ENCODE assay signal across 9 mouse cellular contexts in genomic region chr2:157078059-157078792, GRCm38 (mm10). TPM values are rescaled to one million over a fixed set of nuclear protein-coding genes. Genes with fewer than 3 reads are reported as not detected.
DNase-seq lines count a peak whose midpoint lies in the region; ATAC-seq and TF ChIP-seq lines count a peak whose summit lies in the region.
"Had no signal": no experiment of that assay in that cellular context is flagged by ENCODE, and none has a peak within 500 bp of the region (broad histone marks: within the 10 kb centered on the region; RNA-seq: fewer than 3 reads in every experiment).

No protein-coding gene starts in this region.

- H3K9me3 ChIP-seq in liver, embryonic 15.5 days (replicated peaks): no peaks in the 10 kb centered on the region
- no peaks in the 10 kb centered on the region for H3K9me3 ChIP-seq in stomach, postnatal 0 days (ENCODE audit: control insufficient read depth, low read length)

- H3K27ac ChIP-seq in liver, embryonic 15.5 days (replicated peaks): 0 out of 2 replicates have a peak overlapping the region, but pooled peaks have one; percentile 9
- peak overlapping the region; percentile 92 for H3K27ac ChIP-seq in stomach, postnatal 0 days (replicated peaks)

- H3K9ac ChIP-seq in liver, embryonic 15.5 days: peak overlapping the region; percentile 49
- H3K9ac ChIP-seq in stomach, postnatal 0 days (ENCODE audit: low read length): peak overlapping the region; percentile 86

- no peak for TF ChIP-seq EP300 in stomach, postnatal 0 days (optimal IDR thresholded peaks at IDR 0.05)

- peak; percentile 62 for DNase-seq in gastrocnemius, postnatal 10 days
- DNase-seq in gastrocnemius, adult 18-20 months (ENCODE audit: low spot score): no peak
- peak; percentile 59 to 68 for DNase-seq in cerebellum, postnatal 14 days
- DNase-seq in heart, postnatal 4 days: peak; percentile 47
- peak; percentile 35 for DNase-seq in stomach, postnatal 0 days (ENCODE audit: low spot score)
- no peak for DNase-seq in spleen, adult 12 weeks (ENCODE audit: low spot score)

- peaks cover 56% of the 10 kb centered on the region for H3K79me2 ChIP-seq in C2C12 (ENCODE audit: control insufficient read depth, insufficient read depth)

- WGBS in liver, embryonic 15.5 days (ENCODE audit: insufficient replicate concordance): 1% methylated on average over 78 of the region's 79 CpGs
- under 1% methylated on average over 64 of the region's 79 CpGs for WGBS in stomach, postnatal 0 days

- TF ChIP-seq CTCF in C2C12 (IDR thresholded peaks at IDR 0.05; ENCODE audit: control insufficient read depth, insufficient read depth, insufficient read length): no peak
- no peak for TF ChIP-seq CTCF in stomach, postnatal 0 days (IDR thresholded peaks at IDR 0.05; ENCODE audit: low read depth)

- peak overlapping the region; percentile 70 for H3K4me2 ChIP-seq in liver, embryonic 15.5 days
- H3K4me2 ChIP-seq in stomach, postnatal 0 days (replicated peaks; ENCODE audit: low read depth): peak overlapping the region; percentile 76

- peaks cover 12% of the 10 kb centered on the region for H3K36me3 ChIP-seq in C2C12 (ENCODE audit: control insufficient read depth, insufficient read depth)
- H3K36me3 ChIP-seq in liver, embryonic 15.5 days (replicated peaks): no peaks in the 10 kb centered on the region
- H3K36me3 ChIP-seq in stomach, postnatal 0 days (ENCODE audit: control insufficient read depth, insufficient read depth, low read length): peaks cover 2% of the 10 kb centered on the region; the same call in 1 of the 2 replicates

- peak overlapping the region; percentile 68 for H3K4me3 ChIP-seq in C2C12 (ENCODE audit: insufficient read depth, poor library complexity, severe bottlenecking)
- peak overlapping the region; percentile 60 for H3K4me3 ChIP-seq in liver, embryonic 15.5 days (replicated peaks)
- H3K4me3 ChIP-seq in stomach, postnatal 0 days (ENCODE audit: low read depth, low read length): peak overlapping the region; percentile 79

- H3K27me3 ChIP-seq in C2C12 (ENCODE audit: control insufficient read depth, insufficient read depth, insufficient read length): no peaks in the 10 kb centered on the region
- peaks cover 78% of the 10 kb centered on the region for H3K27me3 ChIP-seq in liver, embryonic 15.5 days
- no peaks in the 10 kb centered on the region for H3K27me3 ChIP-seq in stomach, postnatal 0 days (ENCODE audit: control insufficient read depth, insufficient read depth, low read length)

- peak overlapping the region; percentile 95 for H3ac ChIP-seq in C2C12 (ENCODE audit: control insufficient read depth, insufficient read length, low read depth)

- peaks cover 42% of the 10 kb centered on the region for H3K4me1 ChIP-seq in liver, embryonic 15.5 days (replicated peaks)
- H3K4me1 ChIP-seq in stomach, postnatal 0 days (replicated peaks; ENCODE audit: control insufficient read depth, insufficient read depth): peaks cover 14% of the 10 kb centered on the region

- H3K79me3 ChIP-seq in C2C12 (ENCODE audit: low read depth): peaks cover 41% of the 10 kb centered on the region

- ATAC-seq in liver, embryonic 15.5 days (ENCODE audit: insufficient read depth): 0 out of 2 replicates have a peak, but pooled peaks have one; percentile 16
- peak; percentile 7; the same call in 1 of the 2 replicates for ATAC-seq in stomach, postnatal 0 days (ENCODE audit: low FRiP score, low TSS enrichment)

TF ChIP-seq in C2C12, 6 proteins besides CTCF, POLR2A, EP300 and RAD21:
- TF ChIP-seq CEBPB (IDR thresholded peaks at IDR 0.05; ENCODE audit: low read depth) (no peak), MAX (IDR thresholded peaks at IDR 0.05) (no peak), MYOD1 (IDR thresholded peaks at IDR 0.05; ENCODE audit: control insufficient read depth, insufficient read length, low read depth) (no peak), FOSL1 (IDR thresholded peaks at IDR 0.05; ENCODE audit: insufficient read depth, low read length, poor library complexity, severe bottlenecking) (no peak)

RNA-seq across cellular contexts. Expression of gene Soga1, which starts 0.8 kb away (rescaled TPM):
- total RNA-seq in gastrocnemius, postnatal 10 days (2021): 10 to 100 TPM; 15.4 to 20.3 TPM
- total RNA-seq in gastrocnemius, adult 18-20 months (2021): 1 to 10 TPM; 2.7 to 3.9 TPM
- polyA plus RNA-seq in C2C12 (2012; fragmentation: generic; extraction: Trizol): 13.9 TPM
- 10 to 100 TPM; 36.9 to 39.8 TPM for total RNA-seq in heart, postnatal 4 days (2021)
- polyA plus RNA-seq in liver, embryonic 15.5 days (2015; fragmentation: Nextera tagmentation; extraction: Ambion mirVana): 1.4 and 1.7 TPM in 2 replicates
- polyA plus RNA-seq in stomach, postnatal 0 days (2015; fragmentation: Nextera tagmentation; extraction: Ambion mirVana): 0.65 and 0.86 TPM in 2 replicates

RNA-seq across cellular contexts. Expression of gene Tldc2, which starts 8.6 kb away (rescaled TPM):
- not detected for total RNA-seq in gastrocnemius, postnatal 10 days (2021)
- not detected for total RNA-seq in gastrocnemius, adult 18-20 months (2021)
- not detected for polyA plus RNA-seq in C2C12 (2012; fragmentation: generic; extraction: Trizol)
- total RNA-seq in heart, postnatal 4 days (2021): not detected
- not detected in 2 replicates for polyA plus RNA-seq in liver, embryonic 15.5 days (2015; fragmentation: Nextera tagmentation; extraction: Ambion mirVana)
- polyA plus RNA-seq in stomach, postnatal 0 days (2015; fragmentation: Nextera tagmentation; extraction: Ambion mirVana): not detected in 2 replicates
- total RNA-seq: hematopoietic stem cell, adult 5-6 weeks had no signal

RNA-seq across cellular contexts. Expression of gene Samhd1, which starts 56.8 kb away (rescaled TPM):
- 10 to 100 TPM; 15.9 to 20.2 TPM for total RNA-seq in gastrocnemius, postnatal 10 days (2021)
- 10 to 100 TPM; 15.0 to 18.0 TPM for total RNA-seq in gastrocnemius, adult 18-20 months (2021)
- polyA plus RNA-seq in C2C12 (2012; fragmentation: generic; extraction: Trizol): 30.2 TPM
- total RNA-seq in heart, postnatal 4 days (2021): 10 to 100 TPM; 21.8 to 22.9 TPM
- 15.2 and 18.1 TPM in 2 replicates for polyA plus RNA-seq in liver, embryonic 15.5 days (2015; fragmentation: Nextera tagmentation; extraction: Ambion mirVana)
- polyA plus RNA-seq in stomach, postnatal 0 days (2015; fragmentation: Nextera tagmentation; extraction: Ambion mirVana): 16.1 and 17.4 TPM in 2 replicates

Comparison
In these comparisons a context has a peak if more than half of its experiments do, and no peak if none do; other contexts are left out.
1. DNase-seq: peak in gastrocnemius, postnatal 10 days (single experiment), cerebellum, postnatal 14 days (2 of 2), heart, postnatal 4 days (single experiment) and stomach, postnatal 0 days (single experiment); none in gastrocnemius, adult 18-20 months (single experiment) and spleen, adult 12 weeks (single experiment).
2. Peak in every context shown above with its lines, with median percentiles within 50 percentile points of each other: H3K4me3 ChIP-seq.